ENCODE assay signal across 20 mouse cellular contexts in the genomic region with DNA sequence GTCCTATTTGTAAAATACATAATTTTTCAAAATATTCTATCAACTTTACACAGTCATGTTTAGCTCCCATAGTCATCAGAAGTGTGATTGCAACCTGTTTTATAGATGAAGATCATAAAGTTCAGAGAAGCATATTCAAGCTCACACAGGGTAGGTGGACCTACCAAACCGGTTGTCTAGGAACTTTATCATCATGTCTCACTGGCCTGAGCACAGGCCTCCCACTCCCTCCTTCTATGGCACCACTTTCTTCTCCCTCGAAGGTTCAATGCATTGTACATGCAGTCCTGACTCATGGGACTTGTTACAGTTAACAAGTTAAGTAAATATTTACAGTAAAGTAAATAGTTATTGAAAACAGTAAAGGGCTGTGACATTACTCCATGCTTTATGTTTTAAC.
A peak's percentile ranks its signal among the peaks of the same experiment; 100 is the strongest.
DNase-seq lines count a peak whose midpoint lies in the region; ATAC-seq and TF ChIP-seq lines count a peak whose summit lies in the region.
"Had no signal": no experiment of that assay in that cellular context is flagged by ENCODE, and none has a peak within 500 bp of the region (broad histone marks: within the 10 kb centered on the region; RNA-seq: fewer than 3 reads in every experiment).

No protein-coding gene starts in this region.

- H3K4me2 ChIP-seq in intestine, embryonic 14.5 days (ENCODE audit: low read length), result no peak overlapping the region
- H3K4me2 ChIP-seq in intestine, postnatal 0 days (replicated peaks; ENCODE audit: low read depth), result no peak overlapping the region
- no peak overlapping the region for H3K4me2 ChIP-seq in stomach, embryonic 16.5 days (ENCODE audit: low read depth, low read length)
- H3K4me2 ChIP-seq: forebrain, embryonic 15.5 days; heart, embryonic 11.5 days; hindbrain, embryonic 12.5 days; hindbrain, embryonic 15.5 days had no signal

- no peaks in the 10 kb centered on the region for H3K9me3 ChIP-seq in intestine, embryonic 14.5 days (ENCODE audit: control insufficient read depth, low read length)
- no peaks in the 10 kb centered on the region for H3K9me3 ChIP-seq in intestine, postnatal 0 days (ENCODE audit: control insufficient read depth)
- no peaks in the 10 kb centered on the region for H3K9me3 ChIP-seq in stomach, embryonic 16.5 days (replicated peaks; ENCODE audit: control insufficient read depth, low read length)
- H3K9me3 ChIP-seq: forebrain, embryonic 15.5 days; G1E; hindbrain, embryonic 12.5 days; hindbrain, embryonic 15.5 days had no signal

- H3K27me3 ChIP-seq in intestine, embryonic 14.5 days (replicated peaks; ENCODE audit: control insufficient read depth, insufficient read depth, low read length), result no peaks in the 10 kb centered on the region
- no peaks in the 10 kb centered on the region for H3K27me3 ChIP-seq in intestine, postnatal 0 days (replicated peaks; ENCODE audit: control insufficient read depth, insufficient read depth, low read length)
- H3K27me3 ChIP-seq in stomach, embryonic 16.5 days (ENCODE audit: control insufficient read depth, insufficient read depth, low read length), result no peaks in the 10 kb centered on the region
- H3K27me3 ChIP-seq: CH12.LX; forebrain, embryonic 15.5 days; hindbrain, embryonic 12.5 days; hindbrain, embryonic 15.5 days; Patski had no signal

- no peak overlapping the region for H3K4me3 ChIP-seq in intestine, embryonic 14.5 days (ENCODE audit: low read depth, low read length)
- no peak overlapping the region for H3K4me3 ChIP-seq in intestine, postnatal 0 days (ENCODE audit: low read depth, low read length)
- no peak overlapping the region for H3K4me3 ChIP-seq in stomach, embryonic 16.5 days (replicated peaks; ENCODE audit: low read length)
- H3K4me3 ChIP-seq: forebrain, embryonic 15.5 days; hindbrain, embryonic 12.5 days; hindbrain, embryonic 15.5 days had no signal

- intact Hi-C loops in left cerebral cortex, postnatal 25 days (cut with DNase I), result no loop called here

- H3K9ac ChIP-seq in intestine, embryonic 14.5 days (ENCODE audit: low read length), result no peak overlapping the region
- H3K9ac ChIP-seq in intestine, postnatal 0 days (ENCODE audit: low read depth, low read length), result no peak overlapping the region
- no peak overlapping the region for H3K9ac ChIP-seq in stomach, embryonic 16.5 days (ENCODE audit: low read length)
- H3K9ac ChIP-seq: forebrain, embryonic 15.5 days; hindbrain, embryonic 12.5 days; hindbrain, embryonic 15.5 days had no signal

- H3K27ac ChIP-seq in intestine, embryonic 14.5 days (ENCODE audit: low read depth), result no peak overlapping the region
- H3K27ac ChIP-seq in intestine, postnatal 0 days (ENCODE audit: low read depth, low read length), result no peak overlapping the region
- H3K27ac ChIP-seq in stomach, embryonic 16.5 days (ENCODE audit: low read length), result no peak overlapping the region
- H3K27ac ChIP-seq: forebrain, embryonic 15.5 days; hindbrain, embryonic 12.5 days; hindbrain, embryonic 15.5 days had no signal

- ATAC-seq in intestine, embryonic 14.5 days (replicated peaks; ENCODE audit: low FRiP score, low TSS enrichment, low read depth), result peak; percentile 64; the same call in 1 of the 2 replicates
- ATAC-seq in intestine, postnatal 0 days, result peak; percentile 41; the same call in 1 of the 2 replicates
- peak; percentile 92 for ATAC-seq in stomach, embryonic 16.5 days (ENCODE audit: insufficient read depth, low FRiP score)
- ATAC-seq: forebrain, embryonic 15.5 days; Patski had no signal

- no peak for TF ChIP-seq CTCF in intestine, postnatal 0 days (IDR thresholded peaks at IDR 0.05; ENCODE audit: low read depth)

- peak; percentile 34 for DNase-seq in fat pad, adult 2 months (ENCODE audit: extremely low read depth, low read depth, low spot score)
- DNase-seq in intestine, embryonic 14.5 days (ENCODE audit: low spot score), result no peak
- DNase-seq in layer of hippocampus, adult 8-10 months (ENCODE audit: low spot score in 2 of 2), result no peak
- no peak for DNase-seq in left cerebral cortex, postnatal 25 days (ENCODE audit: low spot score in 2 of 2)
- DNase-seq in adrenal gland, adult 8-10 months, result no peak
- DNase-seq: adrenal gland, postnatal 14 days; B cell, adult 2 months; cerebellum, adult 11 months; cerebellum, adult 2 months; gastrocnemius, postnatal 25 days; heart, adult 11 months had no signal

- H3K4me1 ChIP-seq in intestine, embryonic 14.5 days (replicated peaks; ENCODE audit: control insufficient read depth, insufficient read depth, low read length), result 0 out of 2 replicates have a peak, but pooled peaks cover 2% of the 10 kb centered on the region
- H3K4me1 ChIP-seq in intestine, postnatal 0 days (replicated peaks; ENCODE audit: control insufficient read depth, insufficient read depth, low read length), result no peaks in the 10 kb centered on the region
- H3K4me1 ChIP-seq in stomach, embryonic 16.5 days (ENCODE audit: control insufficient read depth, insufficient read depth, low read length), result peaks cover 9% of the 10 kb centered on the region; the same call in 1 of the 2 replicates
- H3K4me1 ChIP-seq: forebrain, embryonic 15.5 days; hindbrain, embryonic 12.5 days; hindbrain, embryonic 15.5 days had no signal

- no peaks in the 10 kb centered on the region for H3K36me3 ChIP-seq in intestine, embryonic 14.5 days (ENCODE audit: control insufficient read depth, insufficient read depth, low read length)
- H3K36me3 ChIP-seq in intestine, postnatal 0 days (ENCODE audit: control insufficient read depth, insufficient read depth), result no peaks in the 10 kb centered on the region
- no peaks in the 10 kb centered on the region for H3K36me3 ChIP-seq in stomach, embryonic 16.5 days (ENCODE audit: control insufficient read depth, insufficient read depth, low read length)
- H3K36me3 ChIP-seq: forebrain, embryonic 15.5 days; G1E; hindbrain, embryonic 12.5 days; hindbrain, embryonic 15.5 days had no signal

- 30% methylated on average over 2 of the region's 2 CpGs for WGBS in intestine, embryonic 14.5 days
- 21% methylated on average over 2 of the region's 2 CpGs for WGBS in intestine, postnatal 0 days
- WGBS in stomach, embryonic 16.5 days, result 24% methylated on average over 2 of the region's 2 CpGs

Comparison
In these comparisons a context has a peak if more than half of its experiments do, and no peak if none do; other contexts are left out.
1. ATAC-seq: peak in every context shown above with its lines; median percentile 92 in stomach, embryonic 16.5 days; 64 in intestine, embryonic 14.5 days; 41 in intestine, postnatal 0 days.